Mouse (Mus musculus): ENCODE data around the gene Gm44790.

Gene Gm44790

DNA sequence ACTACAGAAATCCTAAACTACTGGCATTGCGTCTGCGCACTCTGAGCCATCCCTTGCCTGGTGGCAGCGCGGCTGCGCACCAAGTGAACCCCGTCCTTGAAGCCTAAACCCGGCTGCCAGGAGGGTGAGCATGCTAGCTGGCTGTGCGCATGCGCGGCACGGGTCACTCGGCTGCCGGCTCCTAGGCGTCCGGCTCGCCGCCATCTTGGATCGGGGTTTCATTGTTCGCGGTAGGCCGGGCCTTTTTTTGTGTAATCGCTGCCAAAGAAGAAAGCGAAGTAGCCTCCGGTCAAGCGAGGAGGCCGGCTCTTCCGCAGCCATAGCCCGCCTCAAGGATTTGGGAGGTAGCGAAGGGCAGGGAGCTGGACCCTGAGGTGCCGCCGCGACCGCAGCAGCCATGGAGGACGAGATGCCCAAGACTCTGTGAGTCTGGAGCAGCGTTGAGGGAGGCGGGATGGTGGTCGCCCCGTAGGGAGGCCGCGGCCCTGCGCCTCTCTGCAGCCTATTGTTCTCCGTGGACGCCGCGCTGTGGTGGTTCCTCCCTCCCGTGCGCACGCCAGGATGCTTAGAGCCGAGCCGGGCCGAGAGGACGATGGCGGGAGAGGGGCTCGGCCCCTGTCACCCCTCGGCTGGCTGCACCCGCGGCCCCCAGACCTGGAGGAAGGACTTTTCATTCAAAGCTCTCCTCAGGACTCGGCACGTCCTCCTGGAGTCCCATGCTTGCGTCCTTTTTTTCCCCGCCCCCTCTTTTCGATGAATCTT, 22.2 kb upstream of the Gm44790 start, which contains the start of gene Tia1:
Gene Tia1, plus strand, starts transcription at position 120 of the 762 bp plus-strand sequence.
- peak; percentile 97 for DNase-seq (ENCODE audit: extremely low spot score, low spot score)

DNA sequence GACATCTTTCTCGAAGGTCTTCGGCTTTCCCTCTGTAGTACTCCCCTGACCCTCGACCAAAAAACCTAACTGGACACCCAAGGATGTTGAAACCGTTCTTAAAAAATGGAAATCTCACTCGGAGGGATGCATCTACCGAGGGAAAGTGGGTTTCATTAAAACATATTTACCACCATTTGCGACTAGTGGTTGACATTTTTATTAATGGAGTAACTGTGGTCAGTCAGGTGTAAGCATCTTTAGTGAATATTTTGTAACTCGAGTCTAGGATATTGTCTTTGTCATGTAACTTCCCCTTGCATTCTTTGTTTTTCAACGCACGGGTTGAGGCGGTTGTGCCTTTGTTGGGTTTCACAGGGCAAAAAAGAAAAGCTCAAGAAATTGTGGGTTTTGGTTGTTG, 21.5 kb upstream of the Gm44790 start:
- peak; percentile 30 for DNase-seq (ENCODE audit: extremely low spot score, low spot score)

DNA sequence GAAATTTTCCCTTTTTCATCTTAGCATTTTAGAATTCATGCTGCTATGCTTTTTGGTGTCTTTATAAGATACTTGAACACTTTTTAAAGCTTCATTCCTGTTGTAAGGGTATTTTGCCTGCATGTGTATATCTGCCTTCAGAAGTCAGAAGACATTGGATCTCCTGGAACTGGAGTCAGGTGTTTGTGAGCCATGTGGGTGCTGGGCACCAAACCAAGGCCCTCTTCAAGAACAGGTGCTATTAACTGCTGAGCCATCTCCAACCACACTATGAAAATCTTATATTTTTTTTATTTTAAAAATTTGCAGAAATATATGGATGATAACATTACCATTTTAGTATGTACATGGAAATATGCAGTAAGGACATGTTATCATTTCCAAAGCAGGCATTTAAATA, 20.2 kb upstream of the Gm44790 start:
- no peak for DNase-seq (ENCODE audit: extremely low spot score, low spot score)

DNA sequence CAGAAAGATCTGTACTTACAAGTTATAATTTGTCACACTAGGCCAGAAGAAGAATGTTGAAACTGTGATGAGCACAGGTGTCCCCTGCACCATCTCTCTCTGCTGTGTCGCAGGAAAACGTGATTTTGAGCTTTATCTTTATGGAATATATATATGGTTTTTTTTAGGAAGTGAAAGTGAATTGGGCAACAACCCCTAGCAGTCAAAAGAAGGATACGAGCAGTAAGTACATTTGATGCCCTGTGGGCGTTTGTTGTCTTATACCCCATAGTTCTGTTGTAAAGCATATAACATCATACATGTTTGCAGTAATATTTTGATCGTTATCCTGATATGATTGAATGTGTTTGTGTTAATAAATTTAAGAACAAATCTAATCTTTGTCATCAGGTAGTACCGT, 7.7 kb upstream of the Gm44790 start:
- DNase-seq (ENCODE audit: extremely low spot score, low spot score) = no peak

DNA sequence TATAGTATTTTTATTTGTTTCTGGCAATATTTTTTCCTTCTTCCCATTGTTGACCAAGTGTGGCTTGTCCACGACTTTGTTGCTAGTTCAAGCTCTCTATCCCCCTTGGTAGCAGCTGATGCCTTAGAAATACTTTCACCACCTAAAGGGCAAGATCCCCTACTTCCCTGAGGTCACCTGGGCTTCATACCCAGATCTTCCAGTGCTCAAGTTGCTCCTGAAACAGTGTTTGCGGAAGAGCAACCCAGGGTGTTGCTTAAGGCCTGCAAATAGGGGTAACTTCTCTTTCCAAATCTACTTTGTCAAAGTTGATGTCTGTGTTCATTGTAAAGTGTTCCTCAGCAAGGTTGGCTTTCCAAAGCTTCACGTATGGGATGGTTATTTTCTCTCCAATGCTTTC, 7.2 kb upstream of the Gm44790 start:
- no peak for DNase-seq (ENCODE audit: extremely low spot score, low spot score)

DNA sequence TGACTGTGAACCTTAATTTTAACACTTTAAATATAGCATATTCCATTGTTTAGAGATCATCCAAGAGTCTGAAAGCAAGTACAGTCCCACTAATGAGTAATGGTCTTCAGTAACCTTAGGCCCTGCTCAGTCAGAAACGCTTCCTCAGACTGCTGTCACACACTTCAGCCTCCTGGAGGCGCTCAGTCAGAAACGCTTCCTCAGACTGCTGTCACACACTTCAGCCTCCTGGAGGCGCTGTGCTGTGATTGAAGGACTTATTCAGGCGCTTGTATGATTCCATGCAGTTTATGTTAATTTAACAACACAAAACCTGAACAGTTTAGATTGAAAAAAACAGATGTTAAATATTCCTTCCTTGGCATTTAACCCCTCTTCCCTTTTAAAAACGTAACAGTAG, 6.0 kb upstream of the Gm44790 start:
- no peak for DNase-seq (ENCODE audit: extremely low spot score, low spot score)

DNA sequence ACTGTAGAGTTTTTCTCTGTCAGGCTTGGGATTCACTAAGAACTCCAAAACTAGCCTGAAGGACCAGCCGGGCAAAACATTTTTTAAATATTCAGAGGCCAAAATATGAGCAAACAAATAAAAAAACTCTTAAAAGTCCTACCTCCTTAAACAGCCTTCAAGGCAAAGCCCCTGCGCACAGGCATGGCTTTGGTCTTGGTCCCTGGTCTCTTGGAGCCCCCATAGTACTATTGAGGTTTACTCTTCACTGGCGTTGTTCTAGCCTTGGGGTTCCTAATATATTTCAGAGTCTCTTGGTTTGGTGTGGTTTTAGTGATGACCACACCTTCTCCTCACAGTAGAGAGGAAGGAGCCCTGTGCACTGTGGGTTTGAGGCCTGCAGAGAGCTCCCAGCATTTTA, 5.1 kb downstream of the Gm44790 start:
- no peak for DNase-seq (ENCODE audit: extremely low spot score, low spot score)

DNA sequence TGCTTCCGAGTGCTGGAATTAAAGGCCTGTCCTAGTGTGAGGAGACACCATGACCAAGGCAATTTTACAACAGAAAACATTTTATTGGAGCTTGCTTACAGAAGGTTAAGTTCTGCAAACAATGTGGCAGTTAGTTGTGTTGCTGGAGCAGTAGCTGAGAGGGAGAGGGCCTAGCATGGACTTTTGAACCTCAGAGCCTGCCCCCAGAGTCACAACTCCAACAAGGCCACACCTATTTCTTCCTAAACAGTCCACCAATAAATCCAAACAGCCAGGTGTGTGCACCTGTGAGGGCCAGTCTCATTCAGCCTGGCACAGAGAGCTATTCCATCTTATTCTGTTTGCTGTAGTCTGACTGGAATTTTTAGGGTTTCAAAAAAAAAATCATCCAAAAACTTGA, 7.2 kb downstream of the Gm44790 start:
- no peak for DNase-seq (ENCODE audit: extremely low spot score, low spot score)

DNA sequence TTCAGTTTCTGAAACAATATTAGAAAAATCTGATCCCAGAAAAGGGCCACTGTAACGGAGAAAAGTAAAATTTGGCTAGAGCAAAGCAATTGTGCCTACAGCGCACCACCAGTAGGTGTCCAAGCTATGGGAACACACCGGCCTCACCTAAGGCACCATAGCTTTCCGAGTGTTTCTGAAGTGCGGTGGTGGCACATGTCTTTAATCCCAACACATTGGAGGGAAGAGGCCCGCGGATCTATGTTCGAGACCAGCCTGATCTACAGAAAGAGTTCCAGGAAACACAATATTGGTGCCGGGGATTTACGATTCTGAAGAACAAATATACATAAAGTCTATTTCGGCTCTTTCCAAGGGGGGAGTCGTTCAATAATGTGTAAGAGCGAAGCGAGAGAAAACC, 11.3 kb downstream of the Gm44790 start:
- peak; percentile 47 for DNase-seq (ENCODE audit: extremely low spot score, low spot score)

DNA sequence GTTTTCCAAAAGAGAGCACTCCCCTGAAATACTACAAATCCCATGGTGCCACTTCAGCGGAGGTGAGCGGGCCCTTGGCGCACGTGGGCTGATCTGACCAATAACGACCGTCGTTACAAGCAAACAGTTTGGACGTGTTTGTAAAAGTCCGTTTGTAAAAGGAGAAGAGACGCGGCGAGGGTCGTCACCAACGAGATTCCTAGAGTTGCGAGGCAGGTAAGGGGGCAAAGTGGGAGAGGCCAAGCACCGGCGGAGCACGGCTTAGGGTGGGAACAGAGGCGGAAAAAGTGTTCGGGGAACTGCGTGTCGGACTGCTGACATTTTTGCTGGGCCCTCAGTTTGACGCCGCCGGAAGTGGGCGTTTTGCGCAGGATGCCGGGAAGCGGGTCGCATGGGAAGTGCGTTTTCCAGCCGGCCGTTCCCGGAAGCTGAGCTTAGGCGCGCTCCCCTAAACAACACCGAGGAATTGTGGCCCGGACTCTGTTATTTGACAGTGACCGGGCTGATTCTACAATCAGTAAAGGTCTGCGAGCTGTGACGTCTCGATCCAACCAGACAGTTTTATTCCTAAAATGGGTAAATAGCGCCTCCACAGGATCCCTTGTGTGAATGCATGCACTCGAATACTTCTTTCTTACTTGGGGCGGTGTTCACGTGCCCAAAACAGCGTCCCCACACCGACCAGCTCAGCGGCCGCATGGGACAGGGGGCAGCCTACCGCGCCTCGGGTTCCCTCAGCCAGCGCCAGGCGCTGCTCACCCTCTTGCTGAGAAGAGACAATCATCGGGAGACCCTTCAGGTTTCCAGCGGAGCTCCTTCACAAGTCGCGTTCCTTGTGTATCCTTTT, 12.0 kb downstream of the Gm44790 start, which contains the start of gene C87436:
Gene C87436, plus strand, starts transcription at position 103 of the 847 bp plus-strand sequence.
- DNase-seq (ENCODE audit: extremely low spot score, low spot score) = peak; percentile 97

DNA sequence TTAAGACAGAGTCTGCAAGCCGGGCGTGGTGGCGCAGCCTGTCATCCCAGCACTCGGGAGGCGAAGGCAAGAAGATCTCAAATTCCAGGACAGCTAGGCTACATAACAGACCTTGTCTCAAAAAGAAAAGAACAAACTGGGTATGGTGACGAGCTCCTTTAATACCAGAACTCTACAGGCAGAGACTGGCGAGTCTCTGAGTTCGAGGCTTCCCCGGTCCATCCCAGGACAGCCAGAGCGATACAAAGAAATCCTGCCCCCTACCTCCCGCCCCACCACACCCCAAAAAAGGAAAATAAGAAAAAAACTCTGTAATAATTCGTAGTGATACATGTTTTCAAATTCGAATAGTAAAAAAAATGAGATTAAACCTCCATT, 12.7 kb downstream of the Gm44790 start:
- DNase-seq (ENCODE audit: extremely low spot score, low spot score) = no peak

DNA sequence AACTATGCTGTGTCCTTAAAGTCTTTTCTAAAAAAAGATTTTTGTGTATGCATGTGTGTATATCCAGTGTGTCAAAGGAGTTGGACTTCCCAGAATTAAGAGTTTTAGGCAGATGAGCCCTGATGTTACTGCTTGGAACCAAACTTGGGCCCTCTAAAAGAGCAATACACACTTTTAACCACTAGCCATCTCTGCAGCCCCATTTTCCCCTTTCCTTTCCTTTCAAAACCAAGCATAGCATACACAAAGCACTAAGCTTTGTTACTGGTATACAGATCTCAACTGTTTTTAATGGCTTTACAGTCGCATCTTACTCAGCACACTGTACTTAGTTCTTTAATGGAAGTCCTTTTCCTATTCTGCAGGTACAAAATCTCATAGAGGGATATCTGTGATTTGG, 13.1 kb downstream of the Gm44790 start:
- DNase-seq (ENCODE audit: extremely low spot score, low spot score) = no peak

DNA sequence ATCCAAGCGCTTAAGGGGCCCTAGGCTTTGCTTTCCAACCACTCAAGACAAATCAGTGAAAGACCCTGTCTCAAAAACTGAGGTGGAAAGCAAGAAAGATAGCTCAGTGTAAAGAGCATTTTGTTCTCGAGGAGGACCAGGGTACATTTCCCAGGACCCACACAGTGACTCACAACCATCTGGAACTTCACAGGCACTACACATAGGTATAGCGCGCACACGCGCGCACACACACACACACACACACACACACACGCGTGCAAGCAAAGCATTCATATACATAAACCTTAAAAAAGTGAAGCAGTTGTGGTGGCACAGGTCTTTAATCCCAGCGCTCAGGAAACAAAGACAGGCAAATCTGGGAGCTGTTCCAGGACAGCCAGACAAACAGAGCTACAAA, 15.1 kb downstream of the Gm44790 start:
- no peak for DNase-seq (ENCODE audit: extremely low spot score, low spot score)

DNA sequence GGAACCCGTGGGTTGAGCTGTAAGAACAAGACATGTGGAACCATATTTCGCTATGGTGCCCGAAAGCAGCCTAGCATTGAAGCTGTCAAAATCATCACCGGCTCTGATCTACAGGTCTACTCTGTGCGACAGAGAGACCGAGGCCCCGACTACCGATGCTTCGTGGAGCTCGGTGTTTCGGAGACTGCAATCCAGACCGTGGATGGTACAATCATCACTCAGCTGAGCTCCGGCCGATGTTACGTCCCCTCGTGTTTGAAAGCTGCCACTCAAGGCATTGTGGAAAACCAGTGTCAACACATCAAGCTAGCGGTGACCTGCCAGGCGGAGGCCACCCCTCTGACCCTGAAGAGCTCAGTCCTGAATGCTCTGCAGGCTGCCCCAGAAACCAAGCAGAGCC, 19.1 kb downstream of the Gm44790 start:
- DNase-seq (ENCODE audit: extremely low spot score, low spot score) = no peak

DNA sequence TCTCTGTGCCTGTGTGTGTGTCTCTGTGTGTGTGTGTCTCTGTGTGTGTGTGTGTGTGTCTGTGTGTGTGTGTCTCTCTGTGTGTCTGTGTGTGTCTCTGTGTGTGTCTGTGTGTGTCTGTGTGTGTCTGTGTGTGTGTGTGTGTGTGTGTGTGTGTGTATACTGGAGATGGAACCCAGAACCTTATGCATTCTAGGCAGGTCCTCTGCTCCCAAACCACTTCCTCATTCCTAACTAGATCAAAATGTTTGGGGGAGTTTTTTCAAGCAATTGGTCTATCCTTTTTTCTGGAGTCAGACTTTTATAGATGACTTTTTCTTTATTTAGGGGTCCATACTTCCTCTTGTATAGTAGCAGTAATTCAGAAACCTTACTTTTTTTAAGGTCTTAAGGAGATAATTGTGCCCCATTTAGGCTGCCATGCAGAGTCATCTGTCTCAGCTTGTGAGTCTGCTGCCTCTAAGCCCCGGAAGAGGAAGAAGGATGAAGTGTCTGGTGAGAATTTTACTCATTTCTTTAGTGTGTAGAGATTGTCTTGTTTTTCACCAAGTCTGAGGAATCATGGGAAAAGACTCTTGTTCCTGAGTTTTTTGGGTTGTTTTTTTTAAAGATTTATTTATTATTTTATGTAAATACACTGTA, 20.6 kb downstream of the Gm44790 start:
- DNase-seq (ENCODE audit: extremely low spot score, low spot score) = no peak

DNA sequence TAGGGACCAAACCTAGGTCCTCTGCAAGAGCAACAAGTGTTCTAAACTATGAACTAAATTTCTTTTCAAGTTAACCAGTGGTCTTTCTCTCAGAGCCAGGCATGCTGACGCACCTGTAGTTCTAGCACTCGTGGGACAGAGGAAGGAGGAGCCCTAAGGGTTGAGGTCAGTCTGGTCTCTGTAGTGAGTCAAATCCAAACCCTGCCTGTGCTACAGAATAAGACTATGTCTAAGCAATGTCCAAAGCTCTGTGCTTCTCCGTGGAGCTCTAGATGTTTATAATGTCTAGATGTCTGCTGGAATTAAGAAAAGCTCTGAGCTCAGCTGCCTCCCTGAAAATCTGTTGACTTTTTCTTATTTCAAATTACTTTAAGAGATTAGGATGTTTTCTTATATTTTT, 30.3 kb downstream of the Gm44790 start:
- no peak for DNase-seq (ENCODE audit: extremely low spot score, low spot score)

DNA sequence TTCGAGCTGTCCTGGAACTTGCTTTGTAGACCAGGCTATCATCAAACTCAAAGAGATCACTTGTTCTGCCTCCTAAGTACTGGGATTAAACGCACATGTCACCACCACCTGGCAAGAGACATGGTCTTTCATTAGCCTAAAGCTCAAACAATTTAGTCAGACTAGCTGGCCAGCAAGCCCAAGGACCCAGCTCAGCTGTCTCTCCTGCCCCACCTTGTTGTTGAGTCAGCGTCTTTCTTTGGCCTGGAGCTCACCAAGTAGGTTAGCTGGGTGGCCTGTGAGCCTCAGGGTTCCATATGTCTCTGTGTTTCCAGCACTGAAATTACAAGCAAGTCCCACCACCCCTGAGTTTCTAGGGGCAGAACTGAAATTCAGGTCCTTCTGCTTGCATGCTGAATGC, 36.6 kb downstream of the Gm44790 start:
- DNase-seq (ENCODE audit: extremely low spot score, low spot score) = no peak

DNA sequence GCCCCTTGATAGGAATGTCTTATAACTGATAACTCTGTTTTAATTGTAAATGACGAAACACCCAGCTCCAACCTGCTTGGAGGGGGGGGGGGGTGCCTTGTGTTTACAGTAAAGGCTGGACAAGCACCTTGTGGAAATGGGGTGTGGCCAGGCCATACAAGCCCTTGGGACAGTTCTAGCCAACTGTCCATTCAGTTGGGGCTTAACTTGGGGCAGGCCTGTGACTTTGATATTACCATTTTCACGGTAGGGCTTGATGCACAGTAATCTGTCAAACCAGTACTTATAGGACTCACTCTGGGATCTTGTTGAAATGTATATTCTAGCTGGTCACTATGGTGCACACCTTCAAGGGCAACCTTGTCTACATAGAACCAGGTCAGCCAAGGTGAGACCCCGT, 44.9 kb downstream of the Gm44790 start:
- DNase-seq (ENCODE audit: extremely low spot score, low spot score) = no peak

DNA sequence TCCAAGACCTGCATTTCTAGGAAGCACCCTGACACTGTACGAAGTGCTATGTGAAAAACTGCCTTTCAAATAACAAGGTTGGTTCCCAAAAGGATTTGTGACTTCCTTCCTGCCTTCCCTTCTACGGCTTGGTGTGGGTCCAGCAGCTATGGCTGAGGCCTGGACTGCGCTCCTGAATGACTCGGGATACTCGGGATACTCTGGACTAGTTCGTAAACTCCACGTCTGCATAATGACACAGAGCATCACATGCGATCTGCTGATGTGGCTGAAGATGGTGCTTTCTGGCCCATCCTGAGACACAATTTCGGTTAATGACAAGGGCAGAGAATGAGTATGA, 45.3 kb downstream of the Gm44790 start:
- no peak for DNase-seq (ENCODE audit: extremely low spot score, low spot score)

DNA sequence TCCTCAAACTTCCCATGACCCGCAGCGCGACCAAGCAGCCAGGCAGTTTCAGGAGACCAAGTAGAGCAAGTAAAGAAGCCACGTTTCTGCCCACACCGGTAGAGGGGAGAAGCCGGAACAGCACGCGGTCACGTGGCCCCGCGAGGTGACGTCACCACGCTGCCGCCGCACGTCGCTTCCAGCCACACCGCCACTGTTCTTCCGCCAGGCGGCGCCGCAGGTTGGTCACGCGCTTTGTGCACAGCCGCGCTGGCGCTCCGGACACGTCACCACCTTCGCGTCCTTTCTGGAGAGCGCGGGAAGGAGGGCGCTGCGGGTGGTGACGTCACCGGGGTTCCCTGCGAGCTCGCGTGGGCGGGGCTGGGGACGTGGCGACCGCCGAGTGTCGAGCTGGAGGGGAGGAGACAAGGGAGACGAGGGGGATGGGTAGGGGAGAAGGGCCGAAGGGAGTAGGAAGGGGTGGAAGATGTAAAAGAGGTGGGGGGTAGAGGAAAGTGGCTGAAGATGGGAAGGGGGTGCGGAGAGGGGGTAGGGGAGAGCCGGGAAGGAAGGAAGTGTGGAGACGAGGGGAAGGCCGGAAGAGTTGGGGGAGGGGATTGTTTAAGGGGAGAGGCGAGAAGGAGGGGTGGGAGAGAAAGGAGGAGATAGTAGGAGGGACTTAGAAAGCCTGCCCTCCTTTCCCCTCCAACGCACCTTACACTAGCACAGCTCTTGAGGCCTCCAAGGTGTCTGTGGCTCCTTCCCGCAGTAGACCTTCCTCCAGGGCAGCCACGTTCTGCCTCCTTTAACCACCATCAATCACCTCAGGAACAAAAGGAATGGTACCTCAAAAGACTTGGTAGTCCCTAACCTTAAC, 45.9 kb downstream of the Gm44790 start:
- peak; percentile 100 for DNase-seq (ENCODE audit: extremely low spot score, low spot score)

DNA sequence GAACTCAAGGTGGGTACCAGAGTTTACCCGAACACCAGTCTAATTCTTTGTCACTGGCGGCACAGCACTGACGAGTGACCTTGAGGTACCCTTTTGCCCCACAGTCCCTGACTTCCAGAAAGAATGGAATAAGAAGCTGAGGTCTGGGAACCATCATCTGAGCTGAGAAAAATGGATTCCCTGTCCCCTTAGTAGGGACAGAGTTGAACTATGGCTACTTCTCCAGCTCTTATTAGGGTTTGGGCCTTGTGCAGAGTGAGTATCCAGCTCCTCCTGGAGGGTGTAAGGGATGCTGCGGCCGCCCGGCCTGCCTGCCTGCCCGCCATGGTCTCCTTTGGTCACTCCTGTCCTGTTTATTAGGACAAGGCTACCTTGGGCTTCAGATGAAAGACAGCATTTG, 46.6 kb downstream of the Gm44790 start:
- DNase-seq (ENCODE audit: extremely low spot score, low spot score) = no peak

Data from neural tube, embryonic 10.5 days (tissue).